Mouse (Mus musculus): Measurements from ENCODE around the gene Mars.

DNA sequence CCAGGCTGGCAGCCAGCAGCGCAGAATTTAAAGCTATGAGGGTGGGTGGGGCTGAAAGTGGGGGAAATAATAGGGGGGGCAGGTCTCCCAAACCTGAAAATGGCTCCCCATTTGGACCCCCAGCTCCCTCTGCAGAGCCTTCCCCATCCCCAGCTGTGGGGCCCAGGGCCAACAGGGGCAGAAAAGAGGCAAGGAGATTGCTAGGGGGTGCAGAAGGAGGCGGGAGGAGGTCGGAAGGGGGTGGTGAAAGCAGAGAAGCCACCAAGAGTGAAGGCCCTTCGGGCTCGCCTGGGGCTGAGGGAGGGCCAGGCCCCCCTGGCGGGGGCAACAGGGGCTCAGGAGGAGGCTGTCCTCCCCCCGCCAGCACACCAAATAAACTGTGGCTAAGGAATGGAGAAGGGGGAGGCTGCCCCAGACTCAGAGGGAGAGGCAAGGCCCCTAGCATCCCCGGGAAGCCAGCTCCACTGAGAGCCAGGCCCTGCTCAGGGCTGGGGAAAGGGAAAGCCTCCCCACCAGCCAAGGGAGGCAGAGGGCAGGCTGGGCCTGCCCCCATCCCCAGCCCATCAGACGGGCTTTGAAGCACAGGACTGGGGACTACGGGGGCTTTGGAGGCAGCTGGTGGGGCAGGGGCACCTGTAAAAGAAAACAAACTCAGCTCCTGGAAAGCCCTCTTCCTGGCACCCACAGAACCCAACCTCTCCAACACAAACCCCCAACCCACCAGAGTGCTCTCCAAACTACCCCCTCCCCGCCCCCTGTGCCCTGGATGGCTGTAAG lies 26.7 kb downstream of the Mars start:
- no peak for TF ChIP-seq POLR2A (IDR thresholded peaks at IDR 0.05; ENCODE audit: borderline replicate concordance, control insufficient read depth, low read depth, low read length)
- TF ChIP-seq CTCF (IDR thresholded peaks at IDR 0.05; ENCODE audit: control insufficient read depth, insufficient read depth, low read length) = no peak
